Mouse (Mus musculus): ENCODE results near the gene Alox5.

Alox5 gene

GRCm38 (mm10) chr6:116417518-116418315 lies 43.3 kb downstream of the Alox5 start:
- DNase-seq (ENCODE audit: low read depth, low spot score): peak; percentile 22

- no peak for DNase-seq (ENCODE audit: low read depth, low spot score)
Measured at GRCm38 (mm10) chr6:116416000-116416552, 44.9 kb downstream of the Alox5 start.

- no peak for DNase-seq (ENCODE audit: low read depth, low spot score)
Measured at GRCm38 (mm10) chr6:116415126-116415676, 45.8 kb downstream of the Alox5 start.

GRCm38 (mm10) chr6:116412546-116413325 lies 48.2 kb downstream of the Alox5 start:
- no peak for DNase-seq (ENCODE audit: low read depth, low spot score)

GRCm38 (mm10) chr6:116411716-116412115 lies 49.3 kb downstream of the Alox5 start:
- no peak for DNase-seq (ENCODE audit: low read depth, low spot score)

GRCm38 (mm10) chr6:116410436-116410835 lies 50.5 kb downstream of the Alox5 start:
- no peak for DNase-seq (ENCODE audit: low read depth, low spot score)

- DNase-seq (ENCODE audit: low read depth, low spot score): no peak
Measured at GRCm38 (mm10) chr6:116407956-116408657, 52.9 kb downstream of the Alox5 start.

- DNase-seq (ENCODE audit: low read depth, low spot score): no peak
Measured at GRCm38 (mm10) chr6:116407216-116407615, 53.8 kb downstream of the Alox5 start.

GRCm38 (mm10) chr6:116406680-116407079 lies 54.3 kb downstream of the Alox5 start:
- no peak for DNase-seq (ENCODE audit: low read depth, low spot score)

- DNase-seq (ENCODE audit: low read depth, low spot score): no peak
Measured at GRCm38 (mm10) chr6:116406152-116406551, 54.8 kb downstream of the Alox5 start.

- DNase-seq (ENCODE audit: low read depth, low spot score): no peak
Measured at GRCm38 (mm10) chr6:116405715-116406114, 55.3 kb downstream of the Alox5 start.

- no peak for DNase-seq (ENCODE audit: low read depth, low spot score)
Measured at GRCm38 (mm10) chr6:116405243-116405642, 55.7 kb downstream of the Alox5 start.

GRCm38 (mm10) chr6:116402426-116402825 lies 58.6 kb downstream of the Alox5 start:
- DNase-seq (ENCODE audit: low read depth, low spot score): no peak

- DNase-seq (ENCODE audit: low read depth, low spot score): no peak
Measured at GRCm38 (mm10) chr6:116401746-116402423, 59.1 kb downstream of the Alox5 start.

GRCm38 (mm10) chr6:116398136-116398535 lies 62.8 kb downstream of the Alox5 start:
- no peak for DNase-seq (ENCODE audit: low read depth, low spot score)

GRCm38 (mm10) chr6:116397621-116398020 lies 63.4 kb downstream of the Alox5 start:
- no peak for DNase-seq (ENCODE audit: low read depth, low spot score)

- DNase-seq (ENCODE audit: low read depth, low spot score): no peak
Measured at GRCm38 (mm10) chr6:116394916-116395648, 65.9 kb downstream of the Alox5 start.

- no peak for DNase-seq (ENCODE audit: low read depth, low spot score)
Measured at GRCm38 (mm10) chr6:116389481-116389880, 71.5 kb downstream of the Alox5 start.

- no peak for DNase-seq (ENCODE audit: low read depth, low spot score)
Measured at GRCm38 (mm10) chr6:116388068-116388467, 72.9 kb downstream of the Alox5 start.

- no peak for DNase-seq (ENCODE audit: low read depth, low spot score)
Measured at GRCm38 (mm10) chr6:116386506-116386905, 74.5 kb downstream of the Alox5 start.
